Mouse (Mus musculus) heart, embryonic 11.5 days (tissue): ENCODE data around the gene Tra2b. TPM values are rescaled to one million over a fixed set of nuclear protein-coding genes. Genes with fewer than 3 reads are reported as not detected.

Experiments
- polyA plus RNA-seq: library from polyadenylated mRNA; unstranded; fragments of >200 nt; fragmentation: Nextera tagmentation; extraction: Ambion mirVana; gene quantifications from 2 replicates; pipeline ENCODE4 v1.2.1, GENCODE M21; 2014

The Tra2b gene
- polyA plus RNA-seq, 1 experiment from 2014 or later, result 245 TPM

Other genes starting within 250 kb of the Tra2b start
- 102 and 108 TPM in 2 replicates for gene Igf2bp2, start 102.7 kb downstream of the Tra2b start, polyA plus RNA-seq
- 21.3 and 25.1 TPM in 2 replicates for gene Etv5, start 173.7 kb upstream of the Tra2b start, polyA plus RNA-seq